Mouse (Mus musculus): ENCODE measurements around the gene Rnft2. TPM values are rescaled to one million over a fixed set of nuclear protein-coding genes. Genes with fewer than 3 reads are reported as not detected.

Gene Rnft2
- 13.7 TPM for polyA plus RNA-seq (2014; fragmentation: Illumina TruSeq; extraction: RNeasy Lipid Tissue Mini Kit (QIAGEN cat#74804); ENCODE audit: low read depth, low replicate concordance)

DNA sequence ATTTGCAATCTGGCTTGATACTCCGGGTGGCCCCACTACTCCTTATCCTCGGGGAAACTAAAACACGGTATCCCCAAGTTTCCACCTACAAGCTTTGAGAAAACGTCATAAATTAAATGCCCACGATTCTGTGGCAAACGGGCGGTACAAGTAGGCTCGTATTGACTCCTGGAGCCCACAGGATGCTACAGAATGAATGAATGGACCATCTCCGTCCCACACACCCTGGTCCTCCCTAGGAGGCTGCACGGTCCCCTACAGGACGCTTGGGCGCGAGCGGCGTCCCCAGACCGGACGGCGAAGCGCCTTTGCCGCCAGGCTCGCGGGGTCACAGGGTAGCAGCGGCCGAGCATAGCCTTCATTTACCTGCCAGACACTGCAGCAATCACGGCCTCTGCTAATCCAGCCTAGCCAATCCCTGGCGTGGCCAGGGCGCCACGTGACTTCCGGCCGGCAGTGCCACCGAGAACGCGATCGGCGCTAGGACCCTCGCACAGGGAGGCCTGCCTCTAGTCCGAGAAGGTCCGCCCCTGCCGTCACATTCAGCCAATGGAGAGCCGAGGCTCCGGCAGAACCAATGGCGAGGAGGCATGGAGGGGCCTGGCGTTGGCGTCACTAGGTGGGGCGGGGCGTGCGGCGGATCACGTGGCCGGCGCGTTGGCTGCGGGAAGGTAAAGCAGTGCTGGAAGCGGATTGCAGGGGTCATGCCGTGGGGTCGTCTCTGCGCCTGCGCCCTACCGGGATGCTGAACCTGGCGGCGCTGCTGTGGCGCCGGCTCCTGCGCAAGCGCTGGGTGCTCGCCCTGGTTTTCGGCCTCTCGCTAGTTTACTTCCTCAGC is at the start of gene Rnft2, which contains the start of gene 2410131K14Rik:
Gene Rnft2, minus strand, starts transcription at position 511 of the 838 bp plus-strand sequence.
Gene 2410131K14Rik, plus strand, starts transcription at position 622 of the 838 bp plus-strand sequence.

DNA sequence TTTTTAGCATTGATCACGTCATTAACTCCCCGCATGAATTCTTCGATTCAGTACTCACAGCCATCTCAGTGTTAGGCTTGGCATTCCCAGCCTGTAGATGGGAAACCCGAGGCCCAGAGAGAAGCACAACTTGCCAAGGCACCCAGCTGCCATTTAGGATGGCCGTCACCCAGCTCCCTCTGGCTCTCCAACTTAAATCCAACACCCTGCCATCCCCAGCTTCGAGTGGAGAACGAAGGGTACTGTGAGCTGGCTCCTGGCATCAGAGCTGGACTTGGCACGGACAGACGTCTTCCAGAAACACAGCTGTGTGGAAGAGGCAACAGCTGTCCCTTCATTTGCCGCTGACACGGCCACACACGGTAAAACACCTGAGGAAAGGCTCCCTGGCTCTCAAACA is 80.3 kb downstream of the Rnft2 start, which contains the start of gene Hrk:
Gene Hrk, plus strand, starts transcription at position 68 of the 400 bp plus-strand sequence.

DNA sequence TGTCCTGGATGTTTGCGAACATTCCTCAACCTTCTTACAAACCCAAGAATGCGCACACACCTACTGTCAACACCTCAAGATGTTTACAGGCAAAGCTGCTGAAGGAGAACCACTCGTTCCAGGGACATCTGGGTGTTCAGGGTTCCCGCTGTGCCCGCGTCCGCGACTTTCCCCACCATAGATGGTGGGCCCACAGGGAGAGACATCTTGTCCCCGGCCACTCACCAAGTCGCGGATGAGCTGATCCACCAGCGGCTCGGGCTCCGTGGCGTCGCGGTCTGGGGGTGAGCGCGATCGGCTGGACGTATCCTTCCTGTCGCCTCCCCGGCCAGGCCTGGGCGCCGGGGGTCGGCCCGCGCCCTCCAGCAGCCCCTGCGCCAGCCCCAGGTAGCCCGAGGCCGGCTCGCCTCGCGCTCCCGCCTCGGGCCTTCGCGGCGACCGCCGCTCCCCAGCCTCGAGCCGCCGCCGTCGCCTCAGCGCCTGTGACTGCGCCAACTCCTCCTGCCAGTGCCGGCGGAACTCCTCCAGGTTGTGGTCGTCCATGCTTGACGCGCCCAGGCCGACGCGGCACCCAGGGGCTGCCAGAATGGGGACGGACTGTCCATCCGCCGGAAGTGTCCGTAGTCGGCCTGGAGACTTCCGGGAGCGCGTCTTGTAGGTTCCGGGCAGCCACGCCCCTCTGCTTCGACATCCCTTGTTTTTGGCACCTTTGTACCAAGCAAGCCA is 89.9 kb downstream of the Rnft2 start, which contains the start of gene Fbxw8:
Gene Fbxw8, minus strand, starts transcription at position 626 of the 726 bp plus-strand sequence.

Other genes with a start within 250 kb of the Rnft2 start
- 3.1 TPM for gene Tesc, start 217.4 kb downstream of the Rnft2 start, polyA plus RNA-seq (2014; fragmentation: Illumina TruSeq; extraction: RNeasy Lipid Tissue Mini Kit (QIAGEN cat#74804); ENCODE audit: low read depth, low replicate concordance)
- gene Fbxw8, start 89.7 kb downstream of the Rnft2 start, polyA plus RNA-seq (2014; fragmentation: Illumina TruSeq; extraction: RNeasy Lipid Tissue Mini Kit (QIAGEN cat#74804); ENCODE audit: low read depth, low replicate concordance) = 39.3 TPM
- 0.38 TPM for gene Hrk, start 80.5 kb downstream of the Rnft2 start, polyA plus RNA-seq (2014; fragmentation: Illumina TruSeq; extraction: RNeasy Lipid Tissue Mini Kit (QIAGEN cat#74804); ENCODE audit: low read depth, low replicate concordance)
- gene 2410131K14Rik, start 111 bp upstream of the Rnft2 start, polyA plus RNA-seq (2014; fragmentation: Illumina TruSeq; extraction: RNeasy Lipid Tissue Mini Kit (QIAGEN cat#74804); ENCODE audit: low read depth, low replicate concordance) = 8.1 TPM